Mouse (Mus musculus): Measurements from ENCODE around the gene Gtdc1.

GRCm38 (mm10) chr2:44873718-44874117 lies 53.7 kb downstream of the Gtdc1 start:
- TF ChIP-seq POLR2A (IDR thresholded peaks at IDR 0.05; ENCODE audit: low read depth, low read length) = no peak
- no peak for TF ChIP-seq CTCF (IDR thresholded peaks at IDR 0.05; ENCODE audit: extremely low read depth, insufficient read depth, insufficient read length, insufficient replicate concordance)

Data from spleen, adult 2 months (tissue).